Mouse (Mus musculus) large intestine, adult 2 months (tissue): Measurements from ENCODE around the gene Tlcd1. TPM values are rescaled to one million over a fixed set of nuclear protein-coding genes. Genes with fewer than 3 reads are reported as not detected.
"Not testable (repeated sequence)": the region's sequence is repeated elsewhere in the genome, so short reads cannot be mapped to it uniquely, and the experiment has no call there.

Experiments used
- DNase-seq: peaks from one replicate; pipeline ENCODE4 v3.0.0-alpha.2; 2012; ENCODE audit warnings: low read depth, low spot score
- whole genome bisulfite sequencing: fragments of 180-500 bp; shearing (Covaris S2); methylation state at CpG from one replicate; pipeline ENCODE4 v1.1.7; 2018; 5-methylcytosine and 5-hydroxymethylcytosine counted together
- polyA plus RNA-seq: library from polyadenylated mRNA; depleted of rRNA; stranded (reverse); fragments of >200 nt; gene quantifications from 2 replicates; pipeline ENCODE4 v1.2.3, GENCODE M21; 2012

Tlcd1 gene
- polyA plus RNA-seq, 1 experiment: 6.8 TPM

- WGBS: 73% methylated on average over 3 of the region's 3 CpGs
- no peak for DNase-seq
Observed at GRCm38 (mm10) chr11:78174506-78174905, 2.0 kb upstream of the Tlcd1 start.

- WGBS: under 1% methylated on average over 9 of the region's 10 CpGs
- DNase-seq: no peak
Observed at GRCm38 (mm10) chr11:78175771-78176401, 625 bp upstream of the Tlcd1 start.

- no peak for DNase-seq
- under 1% methylated on average over 23 of the region's 23 CpGs for WGBS
Observed at GRCm38 (mm10) chr11:78176905-78177331, 407 bp downstream of the Tlcd1 start.

GRCm38 (mm10) chr11:78177437-78177836, 926 bp downstream of the Tlcd1 start:
- DNase-seq: no peak
- 0% methylated on average over 10 of the region's 10 CpGs for WGBS

GRCm38 (mm10) chr11:78177903-78178858, 1.7 kb downstream of the Tlcd1 start:
- peak; percentile 78 for DNase-seq
- WGBS: under 1% methylated on average over 84 of the region's 84 CpGs

- WGBS: 3% methylated on average over 29 of the region's 29 CpGs
- DNase-seq: no peak
Observed at GRCm38 (mm10) chr11:78178859-78179437, 2.4 kb downstream of the Tlcd1 start.

GRCm38 (mm10) chr11:78179438-78179999, 3.0 kb downstream of the Tlcd1 start:
- no peak for DNase-seq
- 35% methylated on average over 8 of the region's 8 CpGs for WGBS

- no peak for DNase-seq
- WGBS: 70% methylated on average over 6 of the region's 6 CpGs
Observed at GRCm38 (mm10) chr11:78180081-78180761, 3.7 kb downstream of the Tlcd1 start.

GRCm38 (mm10) chr11:78181830-78182357, 5.4 kb downstream of the Tlcd1 start:
- WGBS: 23% methylated on average over 2 of the region's 2 CpGs
- no peak for DNase-seq

- DNase-seq: no peak
- 4% methylated on average over 7 of the region's 7 CpGs for WGBS
Observed at GRCm38 (mm10) chr11:78182450-78182849, 5.9 kb downstream of the Tlcd1 start.

GRCm38 (mm10) chr11:78182961-78183844, 6.7 kb downstream of the Tlcd1 start, which contains the start of gene Rpl23a:
TSS of gene Rpl23a (minus strand) at chr11:78183584.
- under 1% methylated on average over 38 of the region's 38 CpGs for WGBS
- DNase-seq: peak; percentile 82

- DNase-seq: no peak
- 47% methylated on average over 10 of the region's 10 CpGs for WGBS
Observed at GRCm38 (mm10) chr11:78183884-78184514, 7.5 kb downstream of the Tlcd1 start.

- DNase-seq: not testable (repeated sequence)
- 91% methylated on average over 6 of the region's 6 CpGs for WGBS
Observed at GRCm38 (mm10) chr11:78184702-78185101, 8.2 kb downstream of the Tlcd1 start.

- no peak for DNase-seq
- WGBS: 3% methylated on average over 80 of the region's 80 CpGs
Observed at GRCm38 (mm10) chr11:78188331-78189233, 12.1 kb downstream of the Tlcd1 start, which contains the start of gene Rab34. TSS of gene Rab34 (plus strand) at chr11:78188430.

- 2% methylated on average over 42 of the region's 42 CpGs for WGBS
- no peak for DNase-seq
Observed at GRCm38 (mm10) chr11:78189234-78190040, 12.9 kb downstream of the Tlcd1 start.

GRCm38 (mm10) chr11:78190041-78190440, 13.5 kb downstream of the Tlcd1 start:
- 41% methylated on average over 6 of the region's 6 CpGs for WGBS
- DNase-seq: no peak
